Mouse (Mus musculus) kidney, adult 2 months (tissue): ENCODE results near the gene Mrto4.

ENCODE experiments used
- CTCF ChIP-seq: fragments of 200-500 bp; conservative IDR thresholded peaks from 2 replicates; pipeline ENCODE4 v1.5.1; 2011; ENCODE audit warnings: low read depth, mild to moderate bottlenecking, control low read depth, low read length, moderate library complexity, mixed read lengths; ENCODE audit not compliant: insufficient read depth, insufficient read length
- POLR2A ChIP-seq: fragments of 200-500 bp; IDR thresholded peaks from one replicate; pipeline ENCODE4 v1.6.1; 2011; ENCODE audit warnings: low read depth, low read length, control low read depth

DNA sequence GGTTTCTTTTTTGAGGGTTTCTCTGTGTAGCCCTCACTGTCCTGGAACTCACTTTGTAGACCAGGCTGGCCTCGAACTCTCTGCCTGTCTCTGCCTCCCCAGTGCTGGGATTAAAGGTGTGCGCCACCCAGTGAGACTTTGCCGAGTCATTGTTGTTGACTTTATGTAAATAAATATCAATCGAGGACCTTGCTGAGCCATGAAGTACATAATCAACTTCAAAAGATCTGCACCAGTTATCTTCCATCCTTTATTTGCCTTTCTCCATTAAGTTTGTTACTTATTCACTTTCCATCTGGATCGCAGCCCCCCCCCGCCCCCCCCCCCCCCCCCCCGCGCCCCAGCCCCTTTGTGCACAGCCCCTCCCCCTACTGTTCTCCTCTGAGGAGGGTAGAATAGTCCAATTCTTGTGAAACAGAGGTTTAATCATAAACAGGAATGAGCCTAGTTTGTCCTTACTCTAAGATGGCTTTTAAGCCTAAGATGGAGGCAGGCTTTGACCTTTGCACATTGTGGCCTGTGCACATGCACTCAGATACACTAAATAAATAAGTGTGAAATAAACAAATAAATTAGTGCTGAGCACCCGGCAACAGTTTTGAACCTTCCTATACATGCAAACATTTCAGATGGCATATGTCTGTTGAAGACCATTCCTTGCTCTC, 17.6 kb downstream of the Mrto4 start:
- TF ChIP-seq POLR2A (no peak), CTCF (no peak)
